Mouse (Mus musculus) kidney, postnatal 4 days (tissue): Measurements from ENCODE around the gene Ap2m1.
"Not testable (repeated sequence)": the region's sequence is repeated elsewhere in the genome, so short reads cannot be mapped to it uniquely, and the experiment has no call there.

ENCODE experiments used
- DNase-seq, 2 experiments: peaks; one replicate each; pipeline ENCODE4 v3.0.0; 2021; ENCODE audit warnings: mixed read lengths in 2 of 2

Gene Ap2m1

GRCm38 (mm10) chr16:20535296-20536080 is at the start of gene Ap2m1:
TSS of gene Ap2m1 (plus strand) at chr16:20535478.
- DNase-seq = peak; percentile 93 to 96

- DNase-seq = peak in 1 of 2 experiments; percentile 9
Observed at GRCm38 (mm10) chr16:20486048-20486447, 49.2 kb upstream of the Ap2m1 start.

- no peak for DNase-seq
Observed at GRCm38 (mm10) chr16:20488151-20488550, 47.1 kb upstream of the Ap2m1 start.

- DNase-seq = not testable (repeated sequence)
Observed at GRCm38 (mm10) chr16:20488751-20489150, 46.5 kb upstream of the Ap2m1 start.

- DNase-seq = no peak
Observed at GRCm38 (mm10) chr16:20489233-20489632, 46.0 kb upstream of the Ap2m1 start.

GRCm38 (mm10) chr16:20490581-20490980 is 44.7 kb upstream of the Ap2m1 start:
- DNase-seq = peak; percentile 26 to 37

- no peak for DNase-seq
Observed at GRCm38 (mm10) chr16:20491301-20491700, 44.0 kb upstream of the Ap2m1 start.

- DNase-seq = no peak
Observed at GRCm38 (mm10) chr16:20493452-20493851, 41.8 kb upstream of the Ap2m1 start.

- peak; percentile 56 to 70 for DNase-seq
Observed at GRCm38 (mm10) chr16:20496671-20497600, 38.3 kb upstream of the Ap2m1 start.

GRCm38 (mm10) chr16:20497980-20498676 is 37.1 kb upstream of the Ap2m1 start:
- peak in 1 of 2 experiments; percentile 29 for DNase-seq

- DNase-seq = peak; percentile 94 to 95
Observed at GRCm38 (mm10) chr16:20498677-20499475, 36.4 kb upstream of the Ap2m1 start, which contains the start of gene Eif2b5. TSS of gene Eif2b5 (plus strand) at chr16:20498817.

- no peak for DNase-seq
Observed at GRCm38 (mm10) chr16:20506000-20506399, 29.3 kb upstream of the Ap2m1 start.

GRCm38 (mm10) chr16:20509349-20509748 is 25.9 kb upstream of the Ap2m1 start:
- peak; percentile 68 to 77 for DNase-seq

- no peak for DNase-seq
Observed at GRCm38 (mm10) chr16:20511277-20511847, 23.9 kb upstream of the Ap2m1 start.

GRCm38 (mm10) chr16:20516032-20516431 is 19.2 kb upstream of the Ap2m1 start:
- peak in 1 of 2 experiments; percentile 22 for DNase-seq

- DNase-seq = peak; percentile 93 to 96
Observed at GRCm38 (mm10) chr16:20516726-20517201, 18.5 kb upstream of the Ap2m1 start, which contains the start of gene Dvl3. TSS of gene Dvl3 (plus strand) at chr16:20516982.

- DNase-seq = peak; percentile 59 to 70
Observed at GRCm38 (mm10) chr16:20517216-20517615, 18.1 kb upstream of the Ap2m1 start.

- DNase-seq = peak; percentile 72 to 80
Observed at GRCm38 (mm10) chr16:20517701-20518374, 17.4 kb upstream of the Ap2m1 start.

GRCm38 (mm10) chr16:20523886-20524285 is 11.4 kb upstream of the Ap2m1 start:
- no peak for DNase-seq

GRCm38 (mm10) chr16:20528779-20529178 is 6.5 kb upstream of the Ap2m1 start:
- no peak for DNase-seq

GRCm38 (mm10) chr16:20529375-20529774 is 5.9 kb upstream of the Ap2m1 start:
- no peak for DNase-seq
